Mouse (Mus musculus) olfactory bulb, adult 2 months (tissue): ENCODE results near the gene Ifit1bl2. TPM values are rescaled to one million over a fixed set of nuclear protein-coding genes. Genes with fewer than 3 reads are reported as not detected.

Experiments used
- H3K27ac ChIP-seq: fragments of 200-500 bp; 2 replicates; pipeline ENCODE4 v1.5.1; 2012; ENCODE audit warnings: low read depth, low read length; ENCODE audit not compliant: insufficient read depth
- H3K4me1 ChIP-seq: fragments of 200-500 bp; 2 replicates; pipeline ENCODE4 v1.6.1; 2012; ENCODE audit warnings: low read length; ENCODE audit not compliant: control insufficient read depth, insufficient read depth
- H3K4me3 ChIP-seq: fragments of 200-500 bp; 2 replicates; pipeline ENCODE4 v1.5.1; 2012; ENCODE audit warnings: mild to moderate bottlenecking, low read depth, low read length, moderate library complexity; ENCODE audit not compliant: insufficient read depth
- CTCF ChIP-seq: fragments of 200-500 bp; IDR thresholded peaks from 2 replicates; pipeline ENCODE4 v1.5.1; 2012; ENCODE audit warnings: low read depth, mild to moderate bottlenecking, low read length, moderate library complexity; ENCODE audit not compliant: insufficient read depth
- POLR2A ChIP-seq: fragments of 200-500 bp; IDR thresholded peaks from 2 replicates; pipeline ENCODE4 v1.6.1; 2012; ENCODE audit warnings: mild to moderate bottlenecking, low read depth, low read length, moderate library complexity; ENCODE audit not compliant: insufficient read depth
- WGBS: fragments of 180-500 bp; shearing (Covaris S2); methylation state at CpG from one replicate; pipeline ENCODE4 v1.1.7; 2018; 5-methylcytosine and 5-hydroxymethylcytosine counted together
- polyA plus RNA-seq: library from polyadenylated mRNA; stranded (reverse); fragments of >200 nt; gene quantifications from 2 replicates; pipeline ENCODE4 v1.2.4, GENCODE M21; 2012; ENCODE audit warnings: low replicate concordance; ENCODE audit not compliant: missing spikeins, insufficient read depth, insufficient read length

Gene Ifit1bl2
- polyA plus RNA-seq = not detected in 2 replicates

- no peaks in the 10 kb centered on the region for H3K4me1 ChIP-seq
- TF ChIP-seq CTCF (no peak), POLR2A (no peak)
- 42% methylated on average over 4 of the region's 4 CpGs for WGBS
- no peak within 1 kb of the TSS for H3K4me3 ChIP-seq
- H3K27ac ChIP-seq = no peak within 1 kb of the TSS
Observed at GRCm38 (mm10) chr19:34640623-34641022, at the start of gene Ifit1bl2, which contains the start of gene Ifit1. Gene Ifit1bl2, minus strand, starts transcription at chr19:34640743. Gene Ifit1, plus strand, starts transcription at chr19:34640871.

- no peak overlapping the region for H3K27ac ChIP-seq
- 94% methylated on average over 1 of the region's 1 CpGs for WGBS
- H3K4me3 ChIP-seq = no peak overlapping the region
- TF ChIP-seq CTCF (no peak), POLR2A (no peak)
- H3K4me1 ChIP-seq = no peaks in the 10 kb centered on the region
Observed at GRCm38 (mm10) chr19:34685530-34685929, 45.0 kb upstream of the Ifit1bl2 start.

GRCm38 (mm10) chr19:34684857-34685256 lies 44.3 kb upstream of the Ifit1bl2 start:
- no peak for TF ChIP-seq POLR2A
- 0 out of 2 replicates have a peak, but pooled peaks have one; percentile 26 for TF ChIP-seq CTCF
- Histone ChIP-seq H3K27ac (no peak overlapping the region), H3K4me3 (no peak overlapping the region), H3K4me1 (no peaks in the 10 kb centered on the region)
- 62% methylated on average over 1 of the region's 1 CpGs for WGBS

- H3K4me1 ChIP-seq = peaks cover 2% of the 10 kb centered on the region; the same call in 1 of the 2 replicates
- WGBS = 81% methylated on average over 4 of the region's 4 CpGs
- no peak overlapping the region for H3K4me3 ChIP-seq
- no peak overlapping the region for H3K27ac ChIP-seq
- TF ChIP-seq POLR2A (no peak), CTCF (no peak)
Observed at GRCm38 (mm10) chr19:34678428-34678827, 37.9 kb upstream of the Ifit1bl2 start.

- H3K4me1 ChIP-seq = peaks cover 2% of the 10 kb centered on the region; the same call in 1 of the 2 replicates
- no peak overlapping the region for H3K4me3 ChIP-seq
- H3K27ac ChIP-seq = no peak overlapping the region
- 54% methylated on average over 7 of the region's 7 CpGs for WGBS
- TF ChIP-seq POLR2A = no peak
- no peak for TF ChIP-seq CTCF
Observed at GRCm38 (mm10) chr19:34673476-34673875, 32.9 kb upstream of the Ifit1bl2 start.

GRCm38 (mm10) chr19:34666127-34666526 lies 25.6 kb upstream of the Ifit1bl2 start:
- H3K27ac ChIP-seq = no peak overlapping the region
- no peak overlapping the region for H3K4me3 ChIP-seq
- H3K4me1 ChIP-seq = no peaks in the 10 kb centered on the region
- TF ChIP-seq POLR2A (no peak), CTCF (no peak)
- 7% methylated on average over 5 of the region's 5 CpGs for WGBS

- Histone ChIP-seq H3K27ac (no peak overlapping the region), H3K4me1 (no peaks in the 10 kb centered on the region), H3K4me3 (no peak overlapping the region)
- 39% methylated on average over 5 of the region's 5 CpGs for WGBS
- TF ChIP-seq CTCF (no peak), POLR2A (no peak)
Observed at GRCm38 (mm10) chr19:34662740-34663139, 22.2 kb upstream of the Ifit1bl2 start.

GRCm38 (mm10) chr19:34662067-34662507 lies 21.5 kb upstream of the Ifit1bl2 start:
- Histone ChIP-seq H3K4me3 (peak overlapping the region; percentile 51), H3K4me1 (no peaks in the 10 kb centered on the region), H3K27ac (no peak overlapping the region)
- 11% methylated on average over 13 of the region's 13 CpGs for WGBS
- no peak for TF ChIP-seq CTCF
- TF ChIP-seq POLR2A = 0 out of 2 replicates have a peak, but pooled peaks have one; percentile 24

- H3K27ac ChIP-seq = no peak overlapping the region
- TF ChIP-seq CTCF (no peak), POLR2A (no peak)
- WGBS = 51% methylated on average over 2 of the region's 2 CpGs
- H3K4me3 ChIP-seq = no peak overlapping the region
- H3K4me1 ChIP-seq = no peaks in the 10 kb centered on the region
Observed at GRCm38 (mm10) chr19:34656511-34657298, 16.2 kb upstream of the Ifit1bl2 start.
